Mouse (Mus musculus): ENCODE measurements around the gene Prss28.

Gene Prss28

DNA sequence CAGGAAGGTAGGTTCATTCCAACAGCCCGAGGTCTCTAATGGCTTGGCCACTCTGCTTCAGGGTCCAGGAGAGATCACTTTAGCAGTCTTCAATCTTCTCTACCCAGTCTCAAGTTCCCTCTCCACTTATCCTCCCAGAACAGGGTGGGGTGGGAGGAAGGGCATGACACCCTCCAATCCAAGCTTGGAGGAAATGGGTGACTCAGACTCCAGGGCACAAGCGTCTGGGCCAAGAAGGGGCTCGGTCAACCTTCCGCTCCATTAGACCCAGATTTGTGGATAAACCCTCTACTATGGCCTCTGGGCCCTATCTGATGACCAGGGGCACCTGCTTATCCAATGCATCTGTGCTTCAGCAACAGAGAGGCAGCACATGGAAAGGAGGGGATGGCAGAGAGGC, 37.0 kb downstream of the Prss28 start, which contains the start of gene Tpsab1:
TSS of gene Tpsab1 (minus strand) at position 101 of the 400 bp plus-strand sequence.
- no peak for DNase-seq

DNA sequence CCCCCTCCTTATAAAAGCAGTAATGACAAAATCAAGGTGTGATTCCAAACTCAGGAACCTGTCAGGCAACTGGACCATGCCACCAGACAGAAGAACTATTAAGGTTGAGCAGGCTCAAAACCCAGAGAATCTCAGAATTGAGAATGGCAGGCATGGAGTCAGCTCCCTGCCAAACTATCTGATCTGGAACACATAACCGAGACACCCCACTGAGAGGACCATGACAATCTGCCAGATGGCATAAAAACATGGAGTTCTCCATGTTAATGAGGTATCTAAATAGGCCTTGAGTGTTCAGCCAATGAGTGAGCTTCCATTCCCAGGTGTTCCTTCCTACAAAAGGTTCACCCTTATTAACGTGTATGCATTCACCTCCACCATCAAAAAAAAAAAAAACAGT, 52.8 kb downstream of the Prss28 start:
- no peak for DNase-seq

Data from kidney, adult 11 months (tissue).